Mouse (Mus musculus): ENCODE results near the gene Arhgdig.
"Not testable (repeated sequence)": the region's sequence is repeated elsewhere in the genome, so short reads cannot be mapped to it uniquely, and the experiment has no call there.

The Arhgdig gene

DNA sequence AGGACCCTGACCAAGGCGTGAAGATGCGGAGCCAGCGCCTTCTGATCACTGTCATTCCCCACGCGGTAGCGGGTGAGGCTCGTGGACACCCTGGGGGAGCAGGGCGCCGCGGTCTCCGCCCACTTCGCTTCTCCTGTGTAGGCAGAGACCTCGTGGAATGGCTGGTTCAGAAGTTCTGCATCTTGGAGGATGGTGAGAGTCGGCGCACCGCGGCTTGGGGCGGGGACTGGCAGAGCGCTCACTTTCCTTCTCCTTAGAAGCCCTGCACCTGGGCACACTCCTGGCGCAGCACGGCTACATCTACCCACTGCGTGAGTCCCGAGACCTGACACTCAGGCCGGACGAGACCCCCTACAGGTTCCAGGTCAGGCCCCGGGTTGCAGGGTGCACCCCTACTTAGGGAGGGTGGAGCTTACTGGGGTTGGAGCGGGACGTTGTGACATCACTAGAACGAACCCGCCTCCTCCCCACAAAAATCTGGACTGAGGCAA is 4.2 kb downstream of the Arhgdig start:
- peak; percentile 53 to 59 for DNase-seq

DNA sequence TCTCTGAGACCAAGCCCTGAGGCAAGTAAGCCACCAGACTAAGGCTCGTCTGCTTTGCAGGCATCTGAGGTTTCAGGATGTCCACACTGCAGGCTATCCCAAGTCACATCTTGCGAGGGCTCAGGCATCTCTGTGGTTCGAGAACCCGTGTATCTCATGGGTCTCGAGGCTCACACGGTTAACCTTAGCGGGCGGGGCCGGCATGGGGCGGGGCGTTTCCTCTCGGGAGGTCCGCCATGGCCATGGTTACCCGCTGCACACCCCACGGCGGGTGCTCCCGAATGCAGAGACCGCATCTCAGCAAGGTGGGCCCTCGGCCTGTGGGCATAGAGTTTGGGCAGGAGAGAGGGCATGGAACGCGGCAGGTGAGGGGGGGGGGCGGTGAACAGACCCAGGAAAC is 4.8 kb downstream of the Arhgdig start, which contains the start of gene Rgs11:
Rgs11 (plus strand) TSS at position 215 of the 400 bp plus-strand sequence.
- peak; percentile 53 to 58 for DNase-seq

DNA sequence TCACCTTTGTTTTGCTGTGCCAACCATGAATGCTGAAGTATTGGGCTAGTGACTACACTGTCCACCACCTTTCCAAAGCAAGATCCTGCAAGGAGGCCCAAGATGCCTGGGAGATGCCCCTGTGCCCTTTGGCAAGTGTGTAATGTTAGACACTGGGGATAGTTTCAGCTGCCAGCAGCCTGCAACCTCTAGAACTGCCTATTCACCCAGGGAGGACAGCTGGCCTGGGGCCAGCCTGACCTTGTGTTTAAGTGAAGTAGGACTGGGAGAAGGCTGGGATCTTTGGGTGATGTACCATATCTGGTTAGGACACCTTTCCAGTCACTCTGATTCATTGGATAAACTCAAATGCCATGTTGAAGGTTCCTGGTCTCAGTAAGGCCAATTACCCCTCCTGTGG is 5.6 kb downstream of the Arhgdig start:
- no peak for DNase-seq

DNA sequence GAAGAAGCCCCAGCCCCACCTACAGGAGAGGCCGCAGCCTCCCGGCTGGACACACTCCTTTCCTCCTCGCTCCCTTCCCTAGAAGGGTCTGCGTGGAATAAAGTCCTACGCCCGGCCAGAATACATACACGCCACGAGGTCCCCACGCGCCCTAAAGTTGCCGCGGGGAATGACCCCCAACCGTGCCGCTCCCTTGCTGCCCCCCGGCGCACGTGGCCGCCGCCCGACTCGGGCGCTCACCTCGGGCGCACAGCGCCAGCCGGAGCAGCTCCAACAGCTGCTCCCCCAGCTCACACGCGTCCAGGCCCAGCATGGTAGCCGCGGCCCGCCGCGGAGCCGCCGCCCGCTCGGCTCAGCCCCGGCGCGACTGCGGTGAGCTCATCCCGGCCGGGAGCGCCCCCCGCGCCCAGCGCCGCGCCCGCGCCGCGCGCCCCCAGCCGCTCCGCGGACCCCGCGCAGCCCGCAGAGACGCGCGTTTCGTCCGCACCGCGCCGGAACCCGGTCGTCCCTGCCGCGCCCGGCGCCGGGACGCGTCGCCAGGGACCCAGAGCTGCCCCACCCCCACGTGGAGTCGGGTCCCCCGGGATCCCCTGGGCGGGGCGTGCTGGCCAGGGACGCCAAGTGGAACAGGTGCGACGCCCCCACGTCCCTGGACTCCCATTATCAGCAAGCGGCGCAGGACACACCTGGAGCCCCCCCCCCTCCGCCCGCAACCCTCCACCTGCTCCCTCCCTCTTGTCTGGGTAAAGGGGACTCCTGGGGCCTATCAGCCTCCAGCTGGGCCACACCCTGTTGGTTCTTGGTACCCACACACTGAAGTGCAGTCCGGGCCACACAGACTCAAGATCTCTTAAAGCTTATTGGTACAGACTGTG is 6.5 kb downstream of the Arhgdig start:
- peak; percentile 19 to 57 for DNase-seq

DNA sequence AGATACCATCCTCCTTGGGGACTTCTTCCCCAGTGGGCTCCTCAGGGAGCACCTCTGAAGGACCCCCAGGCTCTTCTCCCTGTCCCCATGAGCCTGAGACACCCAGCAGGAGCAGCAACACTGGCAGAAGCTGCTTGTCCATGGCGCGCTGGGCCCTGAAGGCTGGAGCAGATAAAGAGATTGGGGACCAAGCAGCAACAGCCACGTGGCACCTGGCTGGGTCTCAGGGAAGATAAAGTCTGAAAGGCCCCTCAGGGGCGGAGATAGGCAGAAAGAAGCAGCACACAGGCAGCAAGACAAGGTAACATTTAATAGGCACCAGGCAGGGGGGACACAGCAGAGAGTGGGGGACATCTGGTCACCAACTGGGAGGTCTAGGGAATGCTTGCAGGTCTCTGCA is 8.7 kb downstream of the Arhgdig start, which contains the start of gene Pdia2:
Pdia2 (minus strand) TSS at position 196 of the 400 bp plus-strand sequence.
- no peak for DNase-seq

DNA sequence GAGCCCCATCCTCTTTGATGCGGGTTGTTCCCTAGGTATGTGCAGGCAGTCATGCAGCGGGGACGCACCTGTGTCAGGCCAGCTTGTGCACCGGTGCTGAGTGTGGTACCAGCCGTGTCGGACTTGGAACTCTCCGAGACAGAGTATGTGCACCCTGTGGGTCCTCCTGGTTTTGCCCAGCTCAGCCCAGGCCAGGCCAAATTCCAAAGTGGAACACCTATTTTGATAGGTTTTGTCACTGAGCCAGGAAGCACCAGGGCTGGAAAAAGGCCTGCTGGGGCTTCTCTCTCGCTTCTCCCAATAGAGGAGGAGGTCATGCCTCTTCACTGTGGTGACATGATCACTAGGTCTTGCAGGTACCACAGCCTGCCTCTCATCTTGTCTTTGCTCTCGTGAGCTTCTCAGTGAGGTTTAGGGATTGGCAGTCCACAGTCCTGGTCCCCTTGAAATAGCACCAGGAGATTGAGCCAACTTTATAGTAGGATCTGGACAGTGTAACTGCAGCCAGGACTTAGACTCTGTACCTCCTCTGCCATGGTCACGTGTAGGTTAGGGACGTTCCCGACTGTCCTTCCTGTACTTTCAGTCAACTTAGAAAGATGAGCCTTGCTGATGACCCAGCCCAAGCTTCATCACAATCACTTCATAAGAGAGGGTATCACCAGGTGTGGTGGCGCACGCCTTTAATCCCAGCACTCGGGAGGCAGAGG is 14.9 kb downstream of the Arhgdig start:
- no peak for DNase-seq

DNA sequence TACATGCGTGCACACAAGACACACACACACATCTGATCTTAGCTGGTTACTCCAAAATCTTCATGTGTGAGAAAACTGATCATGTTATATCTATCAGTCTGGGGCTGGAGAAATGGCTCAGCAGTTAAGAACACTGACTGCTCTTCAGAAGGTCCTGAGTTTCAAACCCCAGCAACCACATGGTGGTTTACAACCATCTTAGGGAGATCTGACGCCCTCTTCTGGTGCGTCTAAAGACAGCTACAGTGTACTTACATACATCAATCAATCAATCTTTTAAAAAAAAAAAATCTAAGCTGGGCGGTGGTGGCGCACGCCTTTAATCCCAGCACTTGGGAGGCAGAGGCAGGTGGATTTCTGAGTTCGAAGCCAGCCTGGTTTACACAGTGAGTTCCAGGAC is 16.1 kb downstream of the Arhgdig start:
- DNase-seq = not testable (repeated sequence)

DNA sequence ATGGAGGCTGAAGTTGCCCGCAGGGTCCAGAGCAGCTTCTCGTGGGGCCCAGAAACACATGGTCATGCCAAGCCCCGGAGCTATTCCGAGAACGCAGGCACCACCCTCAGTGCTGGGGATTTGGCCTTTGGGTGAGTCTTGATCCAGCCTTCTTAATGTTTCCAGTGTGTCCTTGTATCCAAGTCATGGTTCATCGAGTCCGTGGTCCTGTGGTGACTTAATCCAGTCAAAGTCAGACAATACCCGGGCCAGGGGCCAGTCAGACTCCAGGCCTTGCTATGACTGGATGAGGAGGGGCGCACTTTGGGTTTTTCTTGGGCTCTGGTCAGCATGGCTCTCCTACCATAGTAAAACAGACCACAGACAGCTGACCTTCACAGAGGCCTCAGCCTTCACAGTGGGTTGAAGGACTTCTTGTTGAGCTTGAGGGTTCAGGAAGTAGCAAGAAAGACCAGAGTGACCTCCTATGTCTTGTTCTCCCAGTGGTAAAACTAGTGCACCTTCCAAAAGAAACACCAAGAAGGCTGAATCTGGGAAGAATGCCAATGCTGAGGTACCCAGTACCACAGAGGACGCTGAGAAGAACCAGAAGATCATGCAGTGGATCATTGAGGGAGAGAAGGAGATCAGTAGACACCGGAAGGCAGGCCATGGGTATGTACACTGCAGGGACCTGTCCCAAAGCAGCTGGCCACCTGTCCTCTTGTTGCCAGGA is 19.3 kb downstream of the Arhgdig start:
- no peak for DNase-seq

DNA sequence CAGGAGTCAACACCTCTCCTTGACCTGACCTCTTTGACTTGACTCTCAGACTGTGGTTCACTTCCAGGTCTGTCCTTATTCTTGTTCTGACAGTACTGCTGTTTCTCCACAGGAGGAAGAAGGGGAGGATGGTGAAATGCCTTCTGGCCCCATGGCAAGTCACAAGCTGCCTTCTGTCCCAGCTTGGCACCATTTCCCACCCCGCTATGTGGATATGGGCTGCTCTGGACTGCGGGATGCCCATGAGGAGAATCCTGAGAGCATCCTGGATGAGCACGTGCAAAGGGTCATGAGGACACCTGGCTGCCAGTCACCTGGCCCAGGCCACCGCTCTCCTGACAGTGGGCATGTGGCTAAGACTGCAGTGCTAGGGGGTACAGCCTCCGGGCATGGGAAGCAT is 20.0 kb downstream of the Arhgdig start:
- DNase-seq = no peak

DNA sequence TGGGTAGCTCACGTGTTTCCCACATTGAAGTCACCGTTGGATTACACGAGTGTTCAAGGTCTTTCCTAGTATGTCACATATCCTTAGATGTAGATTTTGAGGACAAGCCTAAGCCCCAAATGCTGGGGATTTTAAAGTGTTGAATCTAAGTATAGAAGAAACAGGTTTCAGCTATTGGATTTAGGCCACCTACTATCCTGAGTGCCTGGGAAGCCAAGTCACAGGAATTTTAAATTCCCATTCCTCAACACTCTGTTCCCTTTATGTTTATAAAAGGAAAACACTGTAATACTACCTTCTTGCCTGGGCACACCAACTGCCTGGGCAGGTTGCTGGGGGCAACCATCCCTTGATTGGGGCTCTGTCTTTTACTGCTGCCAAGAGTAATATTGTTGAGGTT is 26.4 kb downstream of the Arhgdig start:
- DNase-seq = no peak

DNA sequence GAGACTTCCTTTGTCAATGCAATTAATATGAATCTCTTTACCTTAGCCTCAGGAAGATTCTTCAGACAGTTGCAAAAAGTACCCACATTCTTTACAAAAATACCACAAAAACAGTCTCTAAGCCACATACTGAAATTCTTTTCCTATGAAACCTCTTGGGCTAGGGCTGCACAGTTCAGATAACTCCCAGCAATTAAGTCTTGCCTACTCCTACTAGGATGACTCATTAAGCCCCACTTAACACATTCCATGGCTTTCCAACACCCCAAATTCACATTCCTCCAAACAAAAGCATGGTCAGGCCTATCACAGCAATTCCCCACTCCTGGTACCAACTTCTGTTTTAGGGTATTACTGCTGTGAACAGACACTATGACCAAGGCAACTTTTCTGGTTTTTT is 29.0 kb downstream of the Arhgdig start:
- no peak for DNase-seq

DNA sequence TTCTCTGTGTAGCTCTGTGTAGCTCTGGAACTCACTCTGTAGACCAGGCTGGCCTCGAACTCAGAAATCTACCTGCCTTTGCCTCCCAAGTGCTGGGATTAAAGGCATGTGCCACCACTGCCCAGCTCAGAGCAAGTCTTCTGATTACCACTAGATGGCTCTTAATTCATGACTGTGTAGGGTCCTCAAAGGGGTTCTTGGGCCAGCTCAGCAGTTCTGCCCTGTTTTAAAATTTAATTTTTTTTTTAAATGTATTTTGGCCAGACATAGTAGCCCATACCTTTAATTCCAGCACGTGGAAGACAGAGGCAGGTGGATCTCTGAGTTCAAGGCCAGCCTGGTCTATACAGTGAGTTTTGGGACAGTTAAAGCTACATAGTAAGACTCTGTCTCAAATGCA is 32.3 kb downstream of the Arhgdig start:
- DNase-seq = not testable (repeated sequence)

DNA sequence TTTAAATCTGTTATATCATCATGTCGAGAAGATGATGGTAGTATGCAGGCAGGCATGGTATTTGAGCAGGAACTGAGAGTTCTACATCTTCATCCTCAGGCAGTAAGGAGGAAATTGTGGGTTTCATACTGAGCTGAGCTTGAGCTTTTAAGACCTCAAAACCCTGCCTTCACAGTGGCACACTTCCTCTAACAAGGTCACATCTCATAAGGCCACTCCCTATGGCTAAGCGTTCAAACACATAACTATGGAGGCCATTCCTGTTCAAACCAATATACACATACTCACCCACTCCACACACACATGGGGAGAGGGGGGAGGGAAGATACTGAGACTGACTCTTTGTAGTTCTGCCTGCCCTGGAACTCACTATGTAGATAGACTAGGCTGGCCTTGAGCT is 39.5 kb downstream of the Arhgdig start:
- peak; percentile 8 to 17 for DNase-seq

DNA sequence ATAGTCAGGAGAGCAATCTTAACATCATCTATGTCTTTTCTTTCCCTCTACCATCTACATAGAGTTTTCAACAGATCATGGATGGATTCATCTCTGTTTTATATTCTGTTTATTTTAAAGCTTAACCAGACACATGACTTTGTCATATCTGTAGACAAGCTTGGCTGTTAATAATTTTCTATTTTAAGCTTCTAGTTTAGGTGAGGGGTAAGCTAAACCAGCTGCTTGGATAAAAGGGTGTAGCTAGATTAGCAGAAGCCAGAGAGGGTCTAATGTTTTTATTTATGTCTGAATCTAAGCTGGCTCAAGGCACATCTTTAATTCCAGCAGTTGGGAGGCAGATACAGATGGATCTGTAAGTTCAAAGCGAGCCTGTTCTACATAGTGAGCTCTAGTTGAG is 44.9 kb downstream of the Arhgdig start:
- DNase-seq = no peak

DNA sequence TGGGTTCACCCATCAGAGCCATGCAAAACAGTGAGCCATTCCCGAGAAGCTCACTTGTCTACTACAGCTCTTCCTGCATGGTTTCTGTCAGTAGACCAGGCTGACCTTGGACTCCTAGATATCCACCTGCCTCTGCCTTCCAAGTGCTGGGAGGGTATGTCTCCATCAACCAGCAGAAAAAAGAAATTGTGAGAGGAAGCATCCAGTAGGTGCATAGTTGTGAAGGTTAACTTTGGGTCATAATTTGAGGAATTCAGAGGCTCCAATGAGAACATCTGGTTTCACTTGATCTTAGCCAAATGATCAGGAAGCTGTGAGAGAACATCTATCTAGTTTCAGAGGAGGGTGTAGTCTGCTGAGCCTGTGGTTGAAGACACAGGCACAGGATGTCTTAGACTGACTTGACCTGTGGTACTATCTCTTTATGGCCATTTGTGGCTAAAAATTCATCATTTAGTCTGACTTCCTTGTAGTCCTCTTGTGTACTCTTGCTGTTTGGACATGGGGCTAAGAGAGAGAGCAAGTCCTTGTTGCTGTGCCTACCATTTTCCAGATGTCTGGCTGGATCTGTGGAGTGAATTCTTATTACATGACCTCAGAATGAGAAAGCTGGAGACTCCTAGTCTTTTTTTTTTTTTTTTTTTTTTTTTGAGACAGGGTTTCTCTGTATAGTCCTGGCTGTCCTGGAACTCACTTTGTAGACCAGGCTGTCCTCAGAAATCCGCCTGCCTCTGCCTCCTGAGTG is 55.5 kb downstream of the Arhgdig start:
- no peak for DNase-seq

All from lung, adult 18-20 months (tissue).